Mouse (Mus musculus): Measurements from ENCODE around the gene Hspg2. TPM values are rescaled to one million over a fixed set of nuclear protein-coding genes. Genes with fewer than 3 reads are reported as not detected.

Hspg2 gene
- polyA plus RNA-seq (2015; fragmentation: Illumina TruSeq; extraction: RNeasy Lipid Tissue Mini Kit (QIAGEN cat#74804); ENCODE audit: low read depth, low replicate concordance): 3.8 TPM

GRCm38 (mm10) chr4:137468260-137469080 lies at the start of gene Hspg2:
Gene Hspg2, plus strand, starts transcription at chr4:137468769.

GRCm38 (mm10) chr4:137430502-137430901 lies 38.1 kb upstream of the Hspg2 start, which contains the start of gene Cela3b:
Gene Cela3b, minus strand, starts transcription at chr4:137430540.

GRCm38 (mm10) chr4:137453234-137453767 lies 15.3 kb upstream of the Hspg2 start, which contains the start of gene 1700013G24Rik:
Gene 1700013G24Rik, plus strand, starts transcription at chr4:137453284.

GRCm38 (mm10) chr4:137574469-137574868 lies 105.9 kb downstream of the Hspg2 start, which contains the start of gene Ldlrad2:
Gene Ldlrad2, minus strand, starts transcription at chr4:137574569.

GRCm38 (mm10) chr4:137593601-137594495 lies 125.3 kb downstream of the Hspg2 start, which contains the start of gene Usp48:
Gene Usp48, plus strand, starts transcription at chr4:137593755.

Other genes with a start within 250 kb of the Hspg2 start
- 9.4 TPM for gene Wnt4, start 191.3 kb upstream of the Hspg2 start, polyA plus RNA-seq (2015; fragmentation: Illumina TruSeq; extraction: RNeasy Lipid Tissue Mini Kit (QIAGEN cat#74804); ENCODE audit: low read depth, low replicate concordance)
- gene Cdc42, start 111.0 kb upstream of the Hspg2 start, polyA plus RNA-seq (2015; fragmentation: Illumina TruSeq; extraction: RNeasy Lipid Tissue Mini Kit (QIAGEN cat#74804); ENCODE audit: low read depth, low replicate concordance): 531 TPM
- not detected for gene Cela3a, start 59.0 kb upstream of the Hspg2 start, polyA plus RNA-seq (2015; fragmentation: Illumina TruSeq; extraction: RNeasy Lipid Tissue Mini Kit (QIAGEN cat#74804); ENCODE audit: low read depth, low replicate concordance)
- gene Cela3b, start 38.2 kb upstream of the Hspg2 start, polyA plus RNA-seq (2015; fragmentation: Illumina TruSeq; extraction: RNeasy Lipid Tissue Mini Kit (QIAGEN cat#74804); ENCODE audit: low read depth, low replicate concordance): not detected
- not detected for gene 1700013G24Rik, start 15.5 kb upstream of the Hspg2 start, polyA plus RNA-seq (2015; fragmentation: Illumina TruSeq; extraction: RNeasy Lipid Tissue Mini Kit (QIAGEN cat#74804); ENCODE audit: low read depth, low replicate concordance)
- gene Ldlrad2, start 105.8 kb downstream of the Hspg2 start, polyA plus RNA-seq (2015; fragmentation: Illumina TruSeq; extraction: RNeasy Lipid Tissue Mini Kit (QIAGEN cat#74804); ENCODE audit: low read depth, low replicate concordance): not detected
- 82.0 TPM for gene Usp48, start 125.0 kb downstream of the Hspg2 start, polyA plus RNA-seq (2015; fragmentation: Illumina TruSeq; extraction: RNeasy Lipid Tissue Mini Kit (QIAGEN cat#74804); ENCODE audit: low read depth, low replicate concordance)
- gene Rap1gap, start 196.0 kb downstream of the Hspg2 start, polyA plus RNA-seq (2015; fragmentation: Illumina TruSeq; extraction: RNeasy Lipid Tissue Mini Kit (QIAGEN cat#74804); ENCODE audit: low read depth, low replicate concordance): 294 TPM

All from brain, adult 10 weeks (tissue).